Mouse (Mus musculus): Measurements from ENCODE around the gene Igf1. TPM values are rescaled to one million over a fixed set of nuclear protein-coding genes. Genes with fewer than 3 reads are reported as not detected.

Gene Igf1
- polyA plus RNA-seq, 1 experiment: 4.1 TPM

GRCm38 (mm10) chr10:87905087-87905486 is 47.0 kb downstream of the Igf1 start:
- no peak for DNase-seq
- WGBS: 76% methylated on average over 3 of the region's 3 CpGs
- TF ChIP-seq CTCF (IDR thresholded peaks at IDR 0.05; ENCODE audit: borderline replicate concordance, insufficient read depth, low read depth, low read length): no peak
- TF ChIP-seq POLR2A (IDR thresholded peaks at IDR 0.05; ENCODE audit: borderline replicate concordance, insufficient read depth, low read length): no peak
- Histone ChIP-seq H3K4me1 (ENCODE audit: control insufficient read depth, insufficient read depth, low read length) (no peaks in the 10 kb centered on the region), H3K4me3 (replicated peaks; ENCODE audit: insufficient read depth, low read depth, low read length) (no peak overlapping the region), H3K27ac (ENCODE audit: insufficient read depth, low read length) (no peak overlapping the region), H3K27me3 (ENCODE audit: control insufficient read depth, insufficient read depth, low read length) (no peaks in the 10 kb centered on the region)

- no peak for DNase-seq
- Histone ChIP-seq H3K27me3 (ENCODE audit: control insufficient read depth, insufficient read depth, low read length) (no peaks in the 10 kb centered on the region), H3K4me1 (ENCODE audit: control insufficient read depth, insufficient read depth, low read length) (no peaks in the 10 kb centered on the region), H3K27ac (ENCODE audit: insufficient read depth, low read length) (no peak overlapping the region), H3K4me3 (replicated peaks; ENCODE audit: insufficient read depth, low read depth, low read length) (no peak overlapping the region)
- WGBS: 91% methylated on average over 3 of the region's 3 CpGs
- no peak for TF ChIP-seq CTCF (IDR thresholded peaks at IDR 0.05; ENCODE audit: borderline replicate concordance, insufficient read depth, low read depth, low read length)
- TF ChIP-seq POLR2A (IDR thresholded peaks at IDR 0.05; ENCODE audit: borderline replicate concordance, insufficient read depth, low read length): no peak
These were observed 48.1 kb downstream of the Igf1 start for GRCm38 (mm10) chr10:87906121-87906520.

DNA sequence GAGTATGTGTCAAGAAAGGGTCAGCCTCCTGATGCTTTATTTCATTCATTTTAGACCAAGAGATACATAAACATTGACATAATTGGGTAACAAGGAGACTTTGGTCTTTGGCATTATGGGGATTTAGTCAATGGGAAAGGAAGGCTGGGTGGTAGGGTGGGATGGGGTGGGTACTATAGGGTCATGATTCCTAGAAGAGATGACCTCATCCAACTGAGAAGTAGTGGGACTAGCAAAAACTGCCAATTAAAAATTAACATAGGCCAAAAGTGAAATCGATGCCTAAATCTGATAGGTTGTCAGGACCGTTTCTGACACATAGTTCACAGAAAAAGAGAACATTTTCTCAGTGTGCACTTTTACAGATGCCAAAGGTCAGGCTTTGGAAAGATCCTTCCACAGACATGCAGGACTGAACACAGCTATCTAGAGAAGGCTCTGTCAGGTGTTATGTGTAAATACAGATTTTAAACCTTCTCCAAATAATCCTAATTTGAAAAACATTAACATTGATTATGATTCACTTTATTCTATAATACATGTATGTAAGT is 48.8 kb downstream of the Igf1 start:
- DNase-seq: no peak
- no peaks in the 10 kb centered on the region for H3K4me1 ChIP-seq (ENCODE audit: control insufficient read depth, insufficient read depth, low read length)
- no peak overlapping the region for H3K4me3 ChIP-seq (replicated peaks; ENCODE audit: insufficient read depth, low read depth, low read length)
- WGBS: 89% methylated on average over 2 of the region's 2 CpGs
- no peaks in the 10 kb centered on the region for H3K27me3 ChIP-seq (ENCODE audit: control insufficient read depth, insufficient read depth, low read length)
- TF ChIP-seq POLR2A (IDR thresholded peaks at IDR 0.05; ENCODE audit: borderline replicate concordance, insufficient read depth, low read length) (no peak), CTCF (IDR thresholded peaks at IDR 0.05; ENCODE audit: borderline replicate concordance, insufficient read depth, low read depth, low read length) (no peak)
- H3K27ac ChIP-seq (ENCODE audit: insufficient read depth, low read length): no peak overlapping the region

- WGBS: 89% methylated on average over 3 of the region's 3 CpGs
- no peaks in the 10 kb centered on the region for H3K27me3 ChIP-seq (ENCODE audit: control insufficient read depth, insufficient read depth, low read length)
- no peak overlapping the region for H3K27ac ChIP-seq (ENCODE audit: insufficient read depth, low read length)
- H3K4me1 ChIP-seq (ENCODE audit: control insufficient read depth, insufficient read depth, low read length): no peaks in the 10 kb centered on the region
- no peak for DNase-seq
- no peak overlapping the region for H3K4me3 ChIP-seq (replicated peaks; ENCODE audit: insufficient read depth, low read depth, low read length)
- no peak for TF ChIP-seq POLR2A (IDR thresholded peaks at IDR 0.05; ENCODE audit: borderline replicate concordance, insufficient read depth, low read length)
- TF ChIP-seq CTCF (IDR thresholded peaks at IDR 0.05; ENCODE audit: borderline replicate concordance, insufficient read depth, low read depth, low read length): no peak
These were observed 55.8 kb downstream of the Igf1 start for GRCm38 (mm10) chr10:87913852-87914251.

GRCm38 (mm10) chr10:87914932-87915331 is 56.9 kb downstream of the Igf1 start:
- DNase-seq: no peak
- 86% methylated on average over 10 of the region's 10 CpGs for WGBS
- H3K4me3 ChIP-seq (replicated peaks; ENCODE audit: insufficient read depth, low read depth, low read length): no peak overlapping the region
- H3K4me1 ChIP-seq (ENCODE audit: control insufficient read depth, insufficient read depth, low read length): no peaks in the 10 kb centered on the region
- H3K27me3 ChIP-seq (ENCODE audit: control insufficient read depth, insufficient read depth, low read length): no peaks in the 10 kb centered on the region
- no peak overlapping the region for H3K27ac ChIP-seq (ENCODE audit: insufficient read depth, low read length)
- TF ChIP-seq POLR2A (IDR thresholded peaks at IDR 0.05; ENCODE audit: borderline replicate concordance, insufficient read depth, low read length) (no peak), CTCF (IDR thresholded peaks at IDR 0.05; ENCODE audit: borderline replicate concordance, insufficient read depth, low read depth, low read length) (no peak)

GRCm38 (mm10) chr10:87915782-87916181 is 57.7 kb downstream of the Igf1 start:
- no peak for DNase-seq
- WGBS: 96% methylated on average over 3 of the region's 3 CpGs
- no peak overlapping the region for H3K27ac ChIP-seq (ENCODE audit: insufficient read depth, low read length)
- no peak overlapping the region for H3K4me3 ChIP-seq (replicated peaks; ENCODE audit: insufficient read depth, low read depth, low read length)
- no peaks in the 10 kb centered on the region for H3K27me3 ChIP-seq (ENCODE audit: control insufficient read depth, insufficient read depth, low read length)
- no peaks in the 10 kb centered on the region for H3K4me1 ChIP-seq (ENCODE audit: control insufficient read depth, insufficient read depth, low read length)
- no peak for TF ChIP-seq CTCF (IDR thresholded peaks at IDR 0.05; ENCODE audit: borderline replicate concordance, insufficient read depth, low read depth, low read length)
- TF ChIP-seq POLR2A (IDR thresholded peaks at IDR 0.05; ENCODE audit: borderline replicate concordance, insufficient read depth, low read length): no peak

DNA sequence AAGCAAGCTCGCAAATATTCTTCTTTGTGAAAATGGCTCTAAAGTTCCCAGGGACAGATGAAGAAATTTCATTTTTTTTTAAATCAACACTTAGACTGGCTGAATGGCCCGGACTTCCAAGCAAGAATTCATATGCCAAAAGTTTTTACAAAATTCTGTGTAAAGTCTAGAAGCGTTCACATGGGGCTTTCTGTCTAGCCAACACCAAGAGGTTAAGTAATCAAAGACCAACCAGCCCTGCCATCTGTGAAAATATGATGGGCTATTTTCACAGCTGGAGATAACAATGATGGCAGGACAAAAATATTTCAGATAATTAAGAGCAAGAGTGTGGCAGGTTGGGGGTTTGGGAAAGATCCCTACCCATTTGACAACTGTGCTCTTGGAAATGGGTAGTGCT is 64.2 kb downstream of the Igf1 start:
- 86% methylated on average over 3 of the region's 3 CpGs for WGBS
- no peak for DNase-seq
- no peaks in the 10 kb centered on the region for H3K27me3 ChIP-seq (ENCODE audit: control insufficient read depth, insufficient read depth, low read length)
- no peaks in the 10 kb centered on the region for H3K4me1 ChIP-seq (ENCODE audit: control insufficient read depth, insufficient read depth, low read length)
- TF ChIP-seq CTCF (IDR thresholded peaks at IDR 0.05; ENCODE audit: borderline replicate concordance, insufficient read depth, low read depth, low read length) (no peak), POLR2A (IDR thresholded peaks at IDR 0.05; ENCODE audit: borderline replicate concordance, insufficient read depth, low read length) (no peak)
- no peak overlapping the region for H3K27ac ChIP-seq (ENCODE audit: insufficient read depth, low read length)
- H3K4me3 ChIP-seq (replicated peaks; ENCODE audit: insufficient read depth, low read depth, low read length): no peak overlapping the region

- no peaks in the 10 kb centered on the region for H3K4me1 ChIP-seq (ENCODE audit: control insufficient read depth, insufficient read depth, low read length)
- TF ChIP-seq CTCF (IDR thresholded peaks at IDR 0.05; ENCODE audit: borderline replicate concordance, insufficient read depth, low read depth, low read length) (no peak), POLR2A (IDR thresholded peaks at IDR 0.05; ENCODE audit: borderline replicate concordance, insufficient read depth, low read length) (no peak)
- H3K4me3 ChIP-seq (replicated peaks; ENCODE audit: insufficient read depth, low read depth, low read length): no peak overlapping the region
- WGBS: 25% methylated on average over 8 of the region's 8 CpGs
- H3K27me3 ChIP-seq (ENCODE audit: control insufficient read depth, insufficient read depth, low read length): no peaks in the 10 kb centered on the region
- no peak overlapping the region for H3K27ac ChIP-seq (ENCODE audit: insufficient read depth, low read length)
- no peak for DNase-seq
These were observed 68.5 kb downstream of the Igf1 start for GRCm38 (mm10) chr10:87926564-87926963.
